Mouse (Mus musculus): ENCODE measurements around the gene Spsb2.
"Not testable (repeated sequence)": the region's sequence is repeated elsewhere in the genome, so short reads cannot be mapped to it uniquely, and the experiment has no call there.

Gene Spsb2

GRCm38 (mm10) chr6:124817971-124818370 is 9.5 kb downstream of the Spsb2 start:
- no peak for DNase-seq

DNA sequence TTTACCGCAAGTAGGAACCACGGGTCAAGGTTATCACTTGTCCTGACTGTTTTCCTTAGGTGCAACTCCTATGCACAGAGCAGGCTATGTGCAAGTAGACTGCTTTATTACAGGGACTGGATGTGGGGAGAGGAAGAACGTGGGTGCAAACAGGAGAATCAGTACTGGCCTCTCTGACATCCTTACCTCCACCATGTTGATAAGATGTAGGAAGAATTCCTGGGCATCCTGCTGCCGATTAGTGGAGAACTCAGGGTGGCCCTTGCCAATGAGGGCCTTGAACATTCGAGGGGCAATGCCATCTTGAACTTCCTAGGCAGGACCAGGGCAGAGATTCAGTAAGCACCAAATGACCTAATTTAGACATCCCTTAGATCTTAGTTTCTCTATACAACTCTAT is 12.4 kb downstream of the Spsb2 start:
- no peak for DNase-seq

DNA sequence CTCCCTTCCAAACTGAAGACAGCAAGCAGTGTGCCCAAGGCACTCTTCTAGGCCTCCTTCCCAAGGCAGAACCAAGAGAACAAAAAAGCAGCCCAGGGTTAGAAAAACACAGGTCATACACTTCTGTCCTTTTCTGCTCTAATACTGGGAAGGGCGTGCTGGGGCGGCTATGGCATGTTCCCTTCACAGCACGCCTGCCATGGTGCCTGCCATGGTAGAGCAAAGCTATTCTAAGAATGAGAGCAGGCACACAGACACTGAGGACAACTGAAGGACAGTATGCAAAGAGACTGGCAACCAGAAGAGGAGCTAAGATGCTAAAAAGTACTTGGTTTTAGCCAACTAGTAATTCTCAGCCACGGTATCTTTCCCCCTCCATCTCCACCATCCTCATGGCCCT is 13.6 kb downstream of the Spsb2 start:
- DNase-seq = no peak

- peak; percentile 48 for DNase-seq
Measured at GRCm38 (mm10) chr6:124828101-124828592, 19.7 kb downstream of the Spsb2 start.

- DNase-seq = peak; percentile 99
Measured at GRCm38 (mm10) chr6:124828868-124829798, 20.7 kb downstream of the Spsb2 start, which contains the start of the genes Usp5 and Cdca3. Gene Usp5, minus strand, starts transcription at chr6:124829484. Gene Cdca3, plus strand, starts transcription at chr6:124829547.

DNA sequence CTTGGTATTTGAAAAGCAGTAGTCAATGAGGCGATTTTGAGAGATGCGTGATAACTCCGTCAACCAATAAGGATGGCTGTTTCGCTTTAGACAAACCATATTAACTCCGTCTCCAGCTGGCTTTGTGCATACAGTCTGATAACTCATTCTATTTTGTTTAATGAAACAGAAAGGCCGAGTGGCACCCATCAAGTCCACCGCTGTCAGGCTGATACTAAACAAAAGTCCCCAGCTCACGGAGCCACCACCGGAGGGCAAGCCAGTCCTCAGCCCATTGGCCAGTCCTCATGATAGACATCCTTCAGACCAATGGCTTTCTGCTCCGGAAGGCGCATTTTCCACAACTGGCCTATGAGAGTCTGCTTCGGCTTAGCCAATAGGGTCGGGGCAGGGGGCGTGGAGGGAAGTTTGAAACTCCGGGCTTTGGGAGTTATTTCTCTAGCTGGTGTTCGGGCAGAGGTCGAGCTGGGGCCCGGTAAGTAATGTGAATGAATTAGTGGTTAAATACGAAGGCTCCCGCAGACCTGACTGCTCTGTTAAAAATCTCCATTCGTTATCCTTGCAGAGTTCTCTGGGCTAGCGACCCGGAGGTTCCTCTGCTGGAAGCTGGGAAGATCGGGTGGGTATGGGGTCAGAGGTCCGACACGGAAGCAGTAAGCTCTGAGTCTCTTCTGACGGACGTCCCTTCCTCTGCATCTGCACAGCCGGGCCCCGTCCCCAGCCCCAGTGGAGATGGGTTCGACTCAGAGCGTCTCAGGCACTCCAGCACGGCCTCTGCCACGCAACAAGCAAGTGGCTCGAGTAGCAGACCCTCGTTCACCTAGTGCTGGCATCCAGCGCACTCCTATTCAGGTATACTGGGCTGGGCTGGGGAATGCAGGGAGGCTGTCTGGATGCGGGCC is 21.6 kb downstream of the Spsb2 start:
- peak; percentile 89 for DNase-seq

DNA sequence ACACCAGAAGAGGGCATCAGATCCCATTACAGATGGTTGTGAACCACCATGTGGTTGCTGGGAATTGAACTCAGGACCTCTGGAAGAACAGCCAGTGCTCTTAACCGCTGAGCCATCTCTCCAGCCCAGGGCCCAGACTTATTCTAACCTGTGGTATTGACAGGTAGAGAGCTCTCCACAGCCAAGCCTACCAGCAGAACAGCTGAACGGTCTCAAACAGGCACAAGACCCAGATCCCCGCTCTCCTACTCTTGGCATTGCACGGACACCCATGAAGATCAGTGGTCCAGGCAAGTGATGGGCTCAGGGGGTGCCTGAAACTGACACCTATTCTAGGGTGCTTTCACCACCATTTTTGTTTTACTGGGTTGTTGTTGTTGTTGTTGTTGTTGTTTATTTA is 22.7 kb downstream of the Spsb2 start:
- DNase-seq = not testable (repeated sequence)

GRCm38 (mm10) chr6:124831649-124832048 is 23.2 kb downstream of the Spsb2 start:
- no peak for DNase-seq

DNA sequence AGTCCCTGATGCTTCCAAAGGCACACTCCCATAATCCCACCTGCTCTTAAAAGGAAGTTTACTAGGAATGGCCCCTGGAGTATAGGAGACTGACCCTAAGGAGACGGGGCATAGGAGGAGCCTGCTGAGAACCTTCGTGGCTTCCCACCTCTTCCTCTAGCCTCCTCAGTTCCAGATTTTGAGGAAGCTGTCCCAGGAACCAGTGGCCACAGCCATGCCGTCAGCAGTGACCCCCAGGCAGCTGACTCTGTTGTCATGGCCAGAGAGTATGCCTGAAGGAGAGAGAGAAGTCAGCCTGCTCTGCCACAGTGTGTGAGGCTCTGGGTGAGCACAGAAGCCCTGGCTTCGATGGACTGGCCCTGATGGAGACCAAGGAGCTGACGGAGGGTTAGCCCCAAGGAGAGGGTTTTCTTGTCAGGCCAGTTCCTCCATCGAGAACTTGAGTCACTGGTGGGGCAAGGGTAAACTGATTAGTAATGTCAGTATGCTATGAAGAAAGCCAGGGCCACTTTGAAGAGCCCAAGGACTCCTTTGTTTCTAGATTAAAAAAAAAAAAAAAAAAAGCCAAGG is 26.1 kb downstream of the Spsb2 start:
- DNase-seq = no peak

DNA sequence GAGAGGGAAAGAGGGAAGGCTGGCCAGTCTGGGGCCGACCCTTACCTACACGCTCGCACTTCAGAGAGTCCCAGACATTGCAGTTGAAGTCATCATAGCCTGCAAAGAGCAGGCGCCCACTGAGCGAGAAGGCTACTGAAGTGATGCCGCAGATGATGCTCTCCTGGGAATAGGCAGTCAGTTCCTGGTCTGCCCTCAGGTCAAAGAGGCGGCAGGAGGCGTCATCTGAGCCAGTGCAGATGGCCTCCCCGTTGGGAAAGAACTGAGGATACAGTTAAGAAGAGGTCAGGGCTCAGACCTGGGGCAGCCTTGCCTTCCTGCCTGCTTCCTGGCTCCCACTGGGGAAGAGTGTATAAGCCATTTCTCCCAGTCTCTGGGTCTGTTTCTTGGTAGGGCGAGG is 27.1 kb downstream of the Spsb2 start:
- DNase-seq = no peak

DNA sequence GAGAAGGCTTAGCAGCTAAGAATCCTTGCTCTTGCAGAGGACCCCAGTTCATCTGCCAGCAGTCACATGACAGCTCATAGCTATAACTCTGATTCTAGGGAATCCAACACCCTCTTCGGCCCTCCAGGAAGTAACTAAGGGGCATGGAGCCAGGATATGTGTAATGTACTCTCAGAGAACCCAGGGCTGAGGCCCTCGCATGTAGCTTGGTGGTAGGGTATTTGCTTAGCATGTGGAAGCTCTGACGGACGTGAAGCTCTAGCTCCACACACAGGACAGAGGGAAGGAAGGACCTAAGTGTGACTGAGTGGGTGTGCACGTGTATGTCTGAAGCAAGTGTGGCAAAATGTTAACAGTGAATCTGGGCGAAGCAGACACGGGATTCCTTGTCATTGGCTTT is 27.9 kb downstream of the Spsb2 start:
- DNase-seq = no peak

DNA sequence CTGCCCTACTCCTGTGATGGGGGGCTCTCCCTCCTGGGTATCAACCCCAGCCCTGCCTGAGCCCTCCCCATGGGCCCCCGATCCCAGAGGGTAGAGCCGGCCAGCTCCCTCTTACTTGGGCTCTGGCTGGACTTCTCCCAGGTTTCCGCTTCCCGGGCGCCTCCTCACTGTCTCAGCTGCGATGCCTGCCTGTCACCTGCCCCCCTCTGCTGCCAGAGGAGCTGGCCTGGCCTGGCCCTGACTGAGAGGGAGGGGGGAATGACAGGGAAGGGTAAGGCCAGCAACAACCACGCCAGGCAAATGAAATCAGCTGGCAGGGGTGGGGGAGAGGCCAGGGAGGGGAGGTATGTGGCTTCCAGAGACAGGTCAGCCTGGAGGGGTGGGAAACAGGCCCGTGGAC is 31.3 kb downstream of the Spsb2 start:
- no peak for DNase-seq

DNA sequence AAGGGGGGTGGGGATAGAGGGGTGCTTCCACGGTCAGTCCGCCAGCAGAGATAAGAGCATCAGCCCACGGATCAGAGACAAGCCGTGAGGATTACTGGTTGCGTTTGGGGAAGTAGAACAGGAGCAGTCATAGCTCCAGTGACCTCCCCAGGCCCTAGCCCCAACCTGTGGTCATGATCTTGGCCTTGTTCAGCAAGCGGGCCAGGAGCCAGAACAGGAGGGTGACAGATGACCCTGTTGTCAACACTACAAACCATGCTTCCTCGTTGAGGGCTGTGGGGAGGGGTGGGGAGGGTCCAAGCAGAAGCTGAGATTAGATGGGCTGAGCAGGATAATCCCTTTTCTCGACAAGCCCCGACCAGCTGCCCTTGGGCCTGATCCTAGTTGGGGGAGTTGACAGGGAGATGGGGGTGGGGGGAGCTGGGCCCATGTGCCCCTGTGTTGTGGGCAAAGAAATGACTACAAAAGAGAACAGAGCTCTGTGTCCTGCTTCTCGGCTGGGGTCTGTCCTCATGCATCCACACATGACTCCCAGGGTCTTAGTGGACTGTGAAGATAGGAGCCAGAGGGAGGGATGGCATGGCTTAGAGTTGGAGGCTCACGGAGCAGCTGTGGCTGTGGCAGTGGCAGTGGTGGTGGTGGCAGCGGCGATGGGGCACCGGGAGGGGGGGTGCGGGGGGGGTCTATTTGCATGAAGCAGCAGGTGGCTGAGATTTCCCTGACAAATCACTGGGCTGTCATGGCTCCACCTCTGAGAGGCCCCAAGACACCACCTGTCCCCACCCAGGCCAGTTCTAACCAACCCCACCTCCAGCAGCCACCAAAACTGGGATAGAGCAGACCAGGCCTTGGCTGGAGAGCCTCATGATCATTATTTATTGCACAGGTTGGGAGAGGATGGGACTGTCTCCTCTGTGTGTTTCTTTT is 32.0 kb downstream of the Spsb2 start, which contains the start of gene Gnb3:
TSS of gene Gnb3 (minus strand) at position 35 of the 927 bp plus-strand sequence.
- no peak for DNase-seq

GRCm38 (mm10) chr6:124847305-124847704 is 38.8 kb downstream of the Spsb2 start:
- DNase-seq = peak; percentile 91

DNA sequence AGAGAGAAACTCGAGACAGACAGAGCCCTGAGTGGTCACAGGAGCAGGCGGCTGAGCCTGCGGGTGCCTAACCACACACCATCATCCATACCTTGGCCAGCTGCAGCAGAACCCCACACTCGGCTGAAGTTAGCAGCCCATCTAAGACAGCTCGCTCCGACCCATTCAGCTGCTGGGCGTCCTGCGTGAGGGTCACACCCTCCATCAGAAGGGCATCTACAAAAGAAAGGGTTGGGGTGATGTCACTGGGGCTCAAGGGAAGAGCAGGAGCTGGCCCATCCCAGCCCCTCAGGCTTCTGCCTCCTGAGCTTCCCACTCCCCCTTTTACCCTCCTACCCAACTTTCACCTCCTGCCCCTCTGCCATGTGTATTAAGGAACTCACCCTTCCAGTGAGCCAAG is 42.1 kb downstream of the Spsb2 start:
- DNase-seq = no peak

- no peak for DNase-seq
Measured at GRCm38 (mm10) chr6:124854647-124855046, 46.2 kb downstream of the Spsb2 start.

- peak; percentile 46 for DNase-seq
Measured at GRCm38 (mm10) chr6:124856321-124856720, 47.9 kb downstream of the Spsb2 start.

GRCm38 (mm10) chr6:124856916-124857839 is 48.7 kb downstream of the Spsb2 start, which contains the start of gene P3h3:
Gene P3h3, minus strand, starts transcription at chr6:124857752.
- peak; percentile 90 for DNase-seq

GRCm38 (mm10) chr6:124857840-124858530 is 49.5 kb downstream of the Spsb2 start:
- DNase-seq = peak; percentile 34
